Mouse (Mus musculus) bone marrow, adult 2 months (tissue): ENCODE measurements around the gene Olfr525. TPM values are rescaled to one million over a fixed set of nuclear protein-coding genes. Genes with fewer than 3 reads are reported as not detected.

Source experiments
- H3K27ac ChIP-seq: fragments of 200-500 bp; 2 replicates; pipeline ENCODE4 v1.5.1; 2012; ENCODE audit warnings: low read depth, mild to moderate bottlenecking, control low read depth, inconsistent platforms, low read length; ENCODE audit not compliant: control insufficient read depth, poor library complexity, insufficient read depth
- H3K4me1 ChIP-seq: fragments of 200-500 bp; 2 replicates; pipeline ENCODE4 v1.6.1; 2011; ENCODE audit warnings: low read length; ENCODE audit not compliant: control insufficient read depth, insufficient read depth
- H3K4me3 ChIP-seq: fragments of 200-500 bp; replicated peaks from 2 replicates; pipeline ENCODE3; 2011; ENCODE audit warnings: mild to moderate bottlenecking, low read depth, low read length, control low read depth; ENCODE audit not compliant: control insufficient read depth
- CTCF ChIP-seq: fragments of 200-500 bp; IDR thresholded peaks from 2 replicates; pipeline ENCODE4 v1.5.1; 2011; ENCODE audit warnings: low read length, control low read depth; ENCODE audit not compliant: control insufficient read depth, insufficient read depth
- POLR2A ChIP-seq: fragments of 200-500 bp; IDR thresholded peaks from 2 replicates; pipeline ENCODE4 v1.6.1; 2011; ENCODE audit warnings: low read depth, mild to moderate bottlenecking, control low read depth, low read length, borderline replicate concordance; ENCODE audit not compliant: control insufficient read depth
- WGBS: fragments of 180-500 bp; shearing (Covaris S2); methylation state at CpG from one replicate; pipeline ENCODE4 v1.1.7; 2018; 5-methylcytosine and 5-hydroxymethylcytosine counted together
- polyA plus RNA-seq: library from polyadenylated mRNA; stranded (reverse); fragments of >200 nt; gene quantifications from 2 replicates; pipeline ENCODE4 v1.2.4, GENCODE M21; 2011; ENCODE audit warnings: low replicate concordance; ENCODE audit not compliant: missing spikeins, insufficient read depth, insufficient read length

Olfr525 gene
- not detected in 2 replicates for polyA plus RNA-seq

DNA sequence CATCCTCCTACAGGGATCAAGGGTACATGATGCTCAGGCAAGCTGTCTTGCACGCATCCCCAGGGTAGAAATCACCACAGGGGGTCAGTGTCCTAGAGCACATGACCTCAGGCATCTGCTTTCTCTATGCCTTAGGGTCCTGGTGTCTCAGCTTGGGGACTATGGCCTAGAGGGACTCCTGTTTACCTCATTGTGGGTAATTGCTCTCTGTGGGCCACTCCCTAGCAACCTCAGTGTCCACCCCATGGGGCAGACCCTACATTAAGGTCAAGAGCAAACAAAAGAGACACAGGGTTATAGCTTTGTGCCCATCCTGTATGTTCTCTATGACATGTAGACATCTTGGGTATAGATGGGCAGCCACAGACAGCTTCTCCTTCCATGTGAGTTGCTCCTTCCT is at the start of gene Olfr525:
Olfr525 (plus strand) TSS at position 301 of the 400 bp plus-strand sequence.
- 45% methylated on average over 1 of the region's 1 CpGs for WGBS
- no peak for TF ChIP-seq CTCF
- no peak for TF ChIP-seq POLR2A
- H3K27ac ChIP-seq = no peak within 1 kb of the TSS

DNA sequence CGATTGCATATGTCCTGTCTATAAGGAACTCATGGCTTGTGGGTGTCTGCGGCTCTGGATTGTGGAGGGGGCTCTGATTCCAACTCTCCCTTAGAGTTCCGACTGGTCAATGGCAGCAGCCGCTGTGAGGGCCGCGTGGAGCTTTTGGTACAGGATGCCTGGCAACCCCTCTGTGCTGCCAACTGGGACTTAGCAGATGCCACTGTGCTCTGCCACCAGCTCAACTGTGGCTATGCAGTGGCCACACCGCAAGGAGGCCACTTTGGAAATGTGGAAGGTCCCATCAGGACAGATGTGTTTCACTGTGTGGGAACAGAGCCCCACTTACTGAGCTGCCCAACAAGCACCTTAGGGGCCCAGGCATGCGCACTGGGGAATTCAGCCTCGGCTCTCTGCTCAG is 24.9 kb upstream of the Olfr525 start:
- 83% methylated on average over 9 of the region's 9 CpGs for WGBS
- no peaks in the 10 kb centered on the region; the same call in 1 of the 2 replicates for H3K4me1 ChIP-seq

More for the DNA sequence above, at the start of gene Olfr525:
- H3K4me3 ChIP-seq = no peak within 1 kb of the TSS
- H3K4me1 ChIP-seq = no peaks in the 10 kb centered on the region

DNA sequence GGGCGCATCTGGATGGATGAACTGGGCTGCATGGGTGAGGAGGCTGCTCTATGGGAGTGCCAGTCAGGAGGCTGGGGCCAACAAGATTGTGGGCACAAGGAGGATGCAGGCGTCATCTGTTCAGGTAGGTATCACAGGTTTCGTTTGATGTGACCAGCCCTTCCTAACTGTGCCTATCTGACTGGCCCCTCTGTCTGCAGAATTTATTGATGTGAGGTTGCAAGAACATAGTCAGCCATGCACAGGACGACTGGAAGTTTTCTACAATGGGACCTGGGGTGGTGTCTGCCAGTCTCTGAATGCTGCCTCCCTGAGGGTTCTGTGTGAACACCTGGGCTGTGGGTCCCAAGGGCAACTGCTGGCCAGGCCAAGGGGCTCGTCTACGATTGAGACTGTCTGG is 23.8 kb upstream of the Olfr525 start:
- Histone ChIP-seq H3K27ac (no peak overlapping the region), H3K4me1 (no peaks in the 10 kb centered on the region; the same call in 1 of the 2 replicates), H3K4me3 (no peak overlapping the region)
- WGBS = 73% methylated on average over 6 of the region's 6 CpGs
- TF ChIP-seq CTCF (no peak), POLR2A (no peak)

More for the DNA sequence above, 24.9 kb upstream of the Olfr525 start:
- no peak overlapping the region for H3K4me3 ChIP-seq
- H3K27ac ChIP-seq = no peak overlapping the region; the same call in 1 of the 2 replicates
- no peak for TF ChIP-seq CTCF
- no peak for TF ChIP-seq POLR2A

DNA sequence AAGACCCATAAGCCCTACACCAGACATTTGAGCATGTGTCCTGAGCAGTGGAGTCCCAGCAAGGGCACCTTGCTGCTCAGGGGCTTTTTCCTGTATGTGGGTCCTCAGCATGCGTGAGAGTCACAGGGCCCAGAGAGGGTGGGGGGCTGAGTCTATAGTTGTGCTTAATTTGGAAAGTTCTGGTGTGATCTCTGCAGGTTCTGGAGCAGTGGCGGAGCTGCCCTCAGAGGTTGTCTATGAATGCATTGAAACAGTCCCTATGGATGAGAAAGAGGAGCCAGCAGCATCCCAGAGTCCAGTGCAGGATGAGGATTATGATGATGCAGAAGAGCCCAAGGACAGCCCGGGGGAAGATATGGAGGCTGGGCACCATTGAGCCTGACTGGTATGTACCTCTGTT is 21.2 kb upstream of the Olfr525 start:
- H3K4me3 ChIP-seq = no peak overlapping the region
- no peak overlapping the region for H3K27ac ChIP-seq
- TF ChIP-seq CTCF = no peak
- H3K4me1 ChIP-seq = no peaks in the 10 kb centered on the region; the same call in 1 of the 2 replicates
- WGBS = 77% methylated on average over 3 of the region's 3 CpGs

DNA sequence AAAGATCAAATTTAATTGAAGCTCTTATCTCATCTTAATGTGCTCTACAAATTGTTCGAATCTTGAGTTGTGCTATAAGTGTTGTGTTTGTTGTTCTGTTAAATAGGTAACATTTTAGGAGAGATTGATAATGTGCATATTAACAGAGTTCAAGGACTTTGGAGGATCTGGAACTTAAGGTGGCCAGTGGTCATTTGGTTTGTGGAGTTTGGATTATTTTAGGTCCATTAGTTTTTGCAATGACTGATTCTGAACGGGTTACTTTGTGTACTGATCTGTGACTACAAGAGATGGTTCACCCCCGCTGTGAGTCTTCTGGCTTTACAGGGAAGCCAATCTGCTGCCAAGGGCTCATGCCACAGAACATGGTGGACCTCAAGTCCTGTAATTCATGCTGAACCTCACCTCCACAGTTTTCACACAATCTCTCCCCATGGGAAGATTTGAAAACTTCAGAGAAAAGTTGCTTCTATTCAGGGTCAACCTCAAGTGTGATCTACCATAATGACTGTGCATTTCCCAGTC is 735 bp upstream of the Olfr525 start:
- no peak for TF ChIP-seq CTCF
- no peak for TF ChIP-seq POLR2A
- WGBS = 80% methylated on average over 3 of the region's 3 CpGs
- Histone ChIP-seq H3K4me1 (no peaks in the 10 kb centered on the region), H3K27ac (no peak overlapping the region), H3K4me3 (no peak overlapping the region)

DNA sequence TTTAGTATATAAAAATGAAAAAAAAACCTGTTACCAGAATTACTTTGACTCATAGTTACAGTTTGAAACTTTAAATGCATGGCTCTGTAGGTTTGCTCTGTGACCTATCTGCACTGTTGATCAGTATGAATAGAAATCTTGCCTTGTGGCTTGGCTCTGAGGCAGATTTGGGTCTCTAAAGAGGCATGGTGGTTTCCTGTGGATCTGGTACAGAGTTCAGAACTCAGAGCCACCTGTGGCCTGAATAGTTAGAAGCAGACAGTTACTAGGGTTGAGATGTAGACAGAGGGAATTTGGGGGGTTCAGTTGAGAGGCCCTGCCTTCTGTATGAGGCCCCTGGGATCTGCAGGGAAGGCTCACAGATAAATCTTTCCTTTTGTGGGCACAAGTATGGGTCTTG is 477 bp downstream of the Olfr525 start:
- no peaks in the 10 kb centered on the region for H3K4me1 ChIP-seq
- H3K27ac ChIP-seq = no peak overlapping the region
- H3K4me3 ChIP-seq = no peak overlapping the region
- TF ChIP-seq POLR2A (no peak), CTCF (no peak)

DNA sequence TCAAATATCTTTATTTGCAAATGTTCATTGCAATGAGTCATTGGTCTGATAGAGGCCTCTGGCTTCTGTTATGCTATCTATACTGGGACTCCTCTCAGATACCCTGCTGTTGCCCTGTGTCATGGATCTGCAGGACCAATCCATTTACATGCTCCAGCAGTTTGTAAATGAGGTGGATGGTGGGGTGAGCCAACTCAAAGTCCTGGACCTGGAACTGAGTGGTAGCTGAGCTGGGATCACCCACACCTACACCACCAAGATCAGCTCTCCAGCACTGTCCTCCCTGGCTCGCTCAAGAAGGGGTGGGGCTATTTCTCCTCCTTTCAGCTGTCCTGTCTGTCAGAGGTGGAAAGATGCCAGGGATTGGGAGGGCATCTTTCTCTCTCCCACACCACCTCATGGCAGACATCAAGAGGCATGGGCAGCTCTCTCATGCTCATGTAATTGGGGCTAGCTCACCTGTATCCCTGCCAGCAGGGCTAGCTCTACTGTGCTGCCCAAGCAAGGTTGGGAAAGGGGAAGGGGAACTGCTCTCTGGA is 9.2 kb downstream of the Olfr525 start:
- no peak overlapping the region for H3K4me3 ChIP-seq
- TF ChIP-seq CTCF (no peak), POLR2A (no peak)
- no peaks in the 10 kb centered on the region for H3K4me1 ChIP-seq
- WGBS = 35% methylated on average over 1 of the region's 1 CpGs
- no peak overlapping the region for H3K27ac ChIP-seq

DNA sequence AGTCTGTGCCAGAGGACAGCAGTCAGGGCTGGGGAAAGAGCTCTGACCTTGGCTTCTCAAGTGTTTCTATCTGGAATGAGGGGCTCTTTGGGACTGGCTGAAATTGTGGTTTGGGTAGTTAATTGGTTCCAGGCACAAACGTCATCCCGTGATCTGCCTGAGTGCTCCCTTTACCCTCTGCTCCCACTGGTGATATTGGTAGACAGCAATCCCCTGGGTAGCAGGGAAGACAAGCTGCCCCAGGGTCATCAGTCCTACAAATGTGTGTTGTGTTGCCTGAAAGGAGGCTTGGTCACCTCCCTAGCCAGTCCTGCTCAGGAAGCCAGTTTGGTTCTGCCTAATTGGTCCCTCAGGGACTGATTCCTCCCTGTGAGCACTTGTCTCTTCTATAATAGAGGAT is 13.1 kb downstream of the Olfr525 start, which contains the start of gene Olfr527:
Olfr527 (plus strand) TSS at position 301 of the 400 bp plus-strand sequence.
- H3K4me3 ChIP-seq = no peak within 1 kb of the TSS
- TF ChIP-seq CTCF (no peak), POLR2A (no peak)
- H3K27ac ChIP-seq = no peak within 1 kb of the TSS
- no peaks in the 10 kb centered on the region for H3K4me1 ChIP-seq
- 84% methylated on average over 2 of the region's 2 CpGs for WGBS

DNA sequence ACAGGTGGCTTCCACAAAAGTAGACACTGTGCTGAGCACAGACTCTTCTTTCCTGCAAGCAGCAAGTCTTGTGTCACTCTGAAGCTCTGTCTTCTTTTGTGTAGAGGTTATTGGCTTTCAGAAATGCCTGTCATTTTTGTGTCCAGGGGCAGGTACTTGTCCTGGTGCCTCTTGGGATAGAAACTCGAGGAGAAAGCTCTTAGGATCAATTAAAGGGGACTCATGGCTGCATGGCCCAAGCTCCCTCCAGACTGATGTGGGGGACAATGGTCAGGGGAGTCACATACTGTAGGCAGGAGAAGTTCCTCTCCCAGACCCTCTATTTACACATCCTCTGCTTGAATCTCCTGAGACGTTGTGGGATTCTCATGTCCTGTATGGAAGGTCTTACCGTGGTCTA is 40.9 kb downstream of the Olfr525 start, which contains the start of gene Olfr60:
Olfr60 (minus strand) TSS at position 101 of the 400 bp plus-strand sequence.
- WGBS = 53% methylated on average over 3 of the region's 3 CpGs
- no peak within 1 kb of the TSS for H3K4me3 ChIP-seq
- no peak within 1 kb of the TSS for H3K27ac ChIP-seq
- H3K4me1 ChIP-seq = no peaks in the 10 kb centered on the region
- TF ChIP-seq POLR2A (no peak), CTCF (no peak)
